Mouse (Mus musculus) heart, embryonic 16.5 days (tissue): ENCODE data around the gene Rrp8. TPM values are rescaled to one million over a fixed set of nuclear protein-coding genes. Genes with fewer than 3 reads are reported as not detected.

Experiments used
- ATAC-seq: fragments of 200-750 bp; cut with Nextera tagmentation; replicated peaks from 2 replicates; pipeline ENCODE4 v1.8.0; 2017; ENCODE audit warnings: moderate number of reproducible peaks; ENCODE audit not compliant: insufficient read depth, low FRiP score; ENCODE audit errors: extremely low read depth
- H3K27ac ChIP-seq: fragments of 300-500 bp; sonication (generic); 2 replicates; pipeline ENCODE4 v1.5.1; 2014; ENCODE audit warnings: mild to moderate bottlenecking, low read length, control low read depth, moderate library complexity
- H3K27me3 ChIP-seq: fragments of 300-500 bp; sonication (generic); 2 replicates; pipeline ENCODE4 v1.6.1; 2014; ENCODE audit warnings: low read length, mixed read lengths; ENCODE audit not compliant: control insufficient read depth, insufficient read depth
- H3K36me3 ChIP-seq: fragments of 300-500 bp; sonication (generic); 2 replicates; pipeline ENCODE4 v1.6.1; 2014; ENCODE audit not compliant: control insufficient read depth, insufficient read depth
- H3K4me1 ChIP-seq: fragments of 300-500 bp; sonication (generic); 2 replicates; pipeline ENCODE4 v1.6.1; 2014; ENCODE audit warnings: low read length, mixed read lengths; ENCODE audit not compliant: control insufficient read depth, insufficient read depth
- H3K4me2 ChIP-seq: fragments of 300-500 bp; sonication (generic); 2 replicates; pipeline ENCODE4 v1.6.1; 2014; ENCODE audit warnings: low read depth, mild to moderate bottlenecking, control low read depth, low read length
- H3K4me3 ChIP-seq: fragments of 300-500 bp; sonication (generic); 2 replicates; pipeline ENCODE4 v1.5.1; 2014; ENCODE audit warnings: mild to moderate bottlenecking, control low read depth, low read length
- H3K9ac ChIP-seq: fragments of 300-500 bp; sonication (generic); 2 replicates; pipeline ENCODE4 v1.6.1; 2014; ENCODE audit warnings: low read length, control low read depth
- H3K9me3 ChIP-seq: fragments of 300-500 bp; sonication (generic); replicated peaks from 2 replicates; pipeline ENCODE4 v1.6.1; 2016; ENCODE audit warnings: low read length; ENCODE audit not compliant: control insufficient read depth
- WGBS: fragments of 180-500 bp; shearing (Covaris S2); extraction: QIAGEN DNeasy Blood & Tissue Kit; methylation state at CpG from one replicate; pipeline ENCODE4 v1.1.7; 2014; 5-methylcytosine and 5-hydroxymethylcytosine counted together
- polyA plus RNA-seq: library from polyadenylated mRNA; unstranded; fragments of >200 nt; fragmentation: Nextera tagmentation; extraction: Ambion mirVana; gene quantifications from 2 replicates; pipeline ENCODE4 v1.2.1, GENCODE M21; 2015

Gene Rrp8
- polyA plus RNA-seq, 1 experiment from 2014 or later = 21.7 TPM

DNA sequence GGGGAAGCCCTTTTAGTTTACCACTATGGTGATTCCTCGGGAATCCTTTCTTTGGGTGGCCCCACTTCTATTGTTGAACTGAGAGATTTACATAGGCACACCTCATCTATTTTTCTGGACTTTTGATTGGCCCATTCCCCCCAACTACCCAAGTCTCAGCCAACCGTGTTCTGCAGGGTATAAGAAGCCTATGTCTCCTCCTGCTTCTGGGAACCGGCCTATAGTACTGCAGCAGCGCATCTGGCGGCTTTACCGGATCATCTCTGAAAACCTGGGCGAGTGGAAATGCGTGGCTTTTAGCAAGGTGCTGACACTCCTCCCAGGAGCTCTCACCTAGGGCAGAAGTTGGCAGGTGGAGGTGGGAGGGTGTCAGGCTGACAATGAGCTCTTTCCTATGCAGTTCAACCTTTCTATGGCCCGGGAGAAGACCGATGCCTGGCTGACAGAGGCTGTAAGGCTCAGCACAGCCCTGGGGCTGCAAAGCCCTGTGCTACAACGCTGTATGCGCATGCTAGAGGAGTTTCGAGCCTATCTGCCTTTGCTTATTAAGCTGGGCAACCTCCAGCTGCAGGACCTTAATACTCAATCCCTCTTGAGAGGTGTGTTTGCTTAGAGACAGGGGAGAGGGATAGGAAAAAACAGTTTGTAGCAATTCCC is 51.5 kb downstream of the Rrp8 start:
- 14% methylated on average over 13 of the region's 13 CpGs for WGBS
- no peak for ATAC-seq
- Histone ChIP-seq H3K9ac (no peak overlapping the region), H3K27me3 (no peaks in the 10 kb centered on the region), H3K9me3 (no peaks in the 10 kb centered on the region), H3K4me2 (0 out of 2 replicates have a peak overlapping the region, but pooled peaks have one; percentile 23), H3K27ac (no peak overlapping the region), H3K4me3 (no peak overlapping the region), H3K36me3 (no peaks in the 10 kb centered on the region), H3K4me1 (no peaks in the 10 kb centered on the region)

Other genes with a start within 250 kb of the Rrp8 start
- gene Smpd1, start 183.0 kb downstream of the Rrp8 start, polyA plus RNA-seq = 61.7 and 65.0 TPM in 2 replicates
- 44.5 and 49.5 TPM in 2 replicates for gene Apbb1, start 155.7 kb downstream of the Rrp8 start, polyA plus RNA-seq
- 0.25 and 0.91 TPM in 2 replicates for gene Hpx, start 137.2 kb downstream of the Rrp8 start, polyA plus RNA-seq
- 32.9 and 35.7 TPM in 2 replicates for gene Trim3, start 103.8 kb downstream of the Rrp8 start, polyA plus RNA-seq
- 147 and 158 TPM in 2 replicates for gene Timm10b, start 97.3 kb downstream of the Rrp8 start, polyA plus RNA-seq
- gene Arfip2, start 97.0 kb downstream of the Rrp8 start, polyA plus RNA-seq = 46.5 and 46.6 TPM in 2 replicates
- 30.8 and 36.5 TPM in 2 replicates for gene Gm45799, start 96.8 kb downstream of the Rrp8 start, polyA plus RNA-seq
- gene Dnhd1, start 86.6 kb downstream of the Rrp8 start, polyA plus RNA-seq = 0.38 and 0.49 TPM in 2 replicates
- gene Ilk, start 793 bp downstream of the Rrp8 start, polyA plus RNA-seq = 403 and 415 TPM in 2 replicates
- gene Taf10, start 7.0 kb upstream of the Rrp8 start, polyA plus RNA-seq = 89.0 and 94.2 TPM in 2 replicates
- gene Tpp1, start 14.8 kb upstream of the Rrp8 start, polyA plus RNA-seq = 74.6 and 77.5 TPM in 2 replicates
- 3.1 and 4.3 TPM in 2 replicates for gene Dchs1, start 50.3 kb upstream of the Rrp8 start, polyA plus RNA-seq
- gene Mrpl17, start 73.7 kb upstream of the Rrp8 start, polyA plus RNA-seq = 210 and 235 TPM in 2 replicates
- 0.97 and 1.1 TPM in 2 replicates for gene Gm4070, start 216.6 kb upstream of the Rrp8 start, polyA plus RNA-seq